Mouse (Mus musculus) MEL (cell line): ENCODE measurements around the gene Tox2.

Source experiments
- CHD1 ChIP-seq: IDR thresholded peaks from 2 replicates; pipeline ENCODE4 v1.6.1; 2012; ENCODE audit warnings: low read depth, mild to moderate bottlenecking, inconsistent platforms, low read length, improper control_type of control experiment
- CHD2 ChIP-seq: IDR thresholded peaks from 2 replicates; pipeline ENCODE4 v1.6.1; 2011; ENCODE audit warnings: low read length, improper control_type of control experiment
- CTCF ChIP-seq, 3 experiments: IDR thresholded peaks in 2 of 3; conservative IDR thresholded peaks in 1 of 3; 2 replicates each; pipeline ENCODE4 v1.5.1; 2011 to 2012; ENCODE audit warnings: low read length in 3 of 3, low read depth in 2 of 3, mild to moderate bottlenecking in 2 of 3, improper control_type of control experiment in 1 of 3, inconsistent platforms in 1 of 3, mixed read lengths in 1 of 3, moderate library complexity in 1 of 3; ENCODE audit not compliant: control insufficient read depth in 1 of 3, insufficient read depth in 1 of 3, poor library complexity in 1 of 3, severe bottlenecking in 1 of 3
- EP300 ChIP-seq, 2 experiments: IDR thresholded peaks; 2 replicates each; pipeline ENCODE4 v1.6.1; 2011; ENCODE audit warnings: improper control_type of control experiment in 2 of 2, low read length in 2 of 2, low read depth in 1 of 2, mild to moderate bottlenecking in 1 of 2
- KAT2A ChIP-seq: conservative IDR thresholded peaks from 2 replicates; pipeline ENCODE4 v1.6.1; 2012; ENCODE audit warnings: low read depth, low read length, improper control_type of control experiment, inconsistent platforms
- MAFK ChIP-seq: IDR thresholded peaks from 2 replicates; pipeline ENCODE4 v1.6.1; 2011; ENCODE audit warnings: low read depth, mild to moderate bottlenecking, low read length, improper control_type of control experiment, borderline replicate concordance
- MAX ChIP-seq: IDR thresholded peaks from 2 replicates; pipeline ENCODE4 v1.6.1; 2011; ENCODE audit warnings: low read length, improper control_type of control experiment
- MEF2A ChIP-seq: IDR thresholded peaks from 2 replicates; pipeline ENCODE4 v1.6.1; 2014; ENCODE audit warnings: low read depth, mild to moderate bottlenecking, inconsistent platforms, low read length, improper control_type of control experiment; ENCODE audit not compliant: poor library complexity, insufficient replicate concordance, severe bottlenecking; ENCODE audit errors: extremely low read depth
- POLR2A ChIP-seq, 2 experiments: IDR thresholded peaks; 2 replicates each; pipeline ENCODE4 v1.6.1; 2011 to 2012; ENCODE audit warnings: low read length in 2 of 2, mild to moderate bottlenecking in 2 of 2, control low read depth in 1 of 2, improper control_type of control experiment in 1 of 2, low read depth in 1 of 2, moderate library complexity in 1 of 2; ENCODE audit not compliant: control insufficient read depth in 1 of 2, insufficient read depth in 1 of 2, poor library complexity in 1 of 2
- POLR2AphosphoS2 ChIP-seq: IDR thresholded peaks from 2 replicates; pipeline ENCODE4 v1.6.1; 2011; ENCODE audit warnings: low read length, improper control_type of control experiment
- TBP ChIP-seq: IDR thresholded peaks from 2 replicates; pipeline ENCODE4 v1.8.0; 2011; ENCODE audit warnings: low read depth, low read length, improper control_type of control experiment
- ZC3H11A ChIP-seq: IDR thresholded peaks from 2 replicates; pipeline ENCODE4 v1.6.1; 2012; ENCODE audit warnings: low read depth, mild to moderate bottlenecking, inconsistent platforms, low read length, improper control_type of control experiment

GRCm38 (mm10) chr2:163330742-163331141, 127.8 kb downstream of the Tox2 start:
- no peak for TF ChIP-seq KAT2A
- TF ChIP-seq CHD1 = no peak
- TF ChIP-seq EP300 (IDR thresholded peaks at IDR 0.05; ENCODE audit: low read depth in 1 of 2, low read length in 2 of 2) = no peak
- no peak for TF ChIP-seq MAFK
- TF ChIP-seq CTCF (IDR thresholded peaks at IDR 0.05 in 2 of 3, conservative IDR thresholded peaks at IDR 0.05 in 1 of 3; ENCODE audit: control insufficient read depth in 1 of 3, insufficient read depth in 1 of 3, low read depth in 2 of 3, low read length in 3 of 3, poor library complexity in 1 of 3, severe bottlenecking in 1 of 3) = peak; percentile 41 to 93 (median 93)
- no peak for TF ChIP-seq POLR2A (IDR thresholded peaks at IDR 0.05; ENCODE audit: control insufficient read depth in 1 of 2, insufficient read depth in 1 of 2, low read depth in 1 of 2, low read length in 2 of 2, poor library complexity in 1 of 2)
- no peak for TF ChIP-seq TBP
- TF ChIP-seq MAX = no peak
- no peak for TF ChIP-seq CHD2
- no peak for TF ChIP-seq POLR2AphosphoS2
- no peak for TF ChIP-seq MEF2A
- peak; percentile 97 for TF ChIP-seq ZC3H11A
